Mouse (Mus musculus) liver, adult 2 months (tissue): ENCODE data around the gene Tcp10c.
"Not testable (repeated sequence)": the region's sequence is repeated elsewhere in the genome, so short reads cannot be mapped to it uniquely, and the experiment has no call there.

Source experiments
- CTCF ChIP-seq: fragments of 200-500 bp; IDR thresholded peaks from 2 replicates; pipeline ENCODE4 v1.5.1; 2011; ENCODE audit warnings: low read depth, low read length, control low read depth
- POLR2A ChIP-seq: fragments of 200-500 bp; IDR thresholded peaks from 2 replicates; pipeline ENCODE4 v1.6.1; 2011; ENCODE audit warnings: low read length, control low read depth; ENCODE audit not compliant: insufficient read depth; ENCODE audit errors: extremely low read depth

GRCm38 (mm10) chr17:13381286-13381685 is 26.9 kb downstream of the Tcp10c start:
- TF ChIP-seq CTCF, POLR2A: not testable (repeated sequence)
